Mouse (Mus musculus): ENCODE results near the gene Myl9. TPM values are rescaled to one million over a fixed set of nuclear protein-coding genes. Genes with fewer than 3 reads are reported as not detected.
A peak's percentile ranks its signal among the peaks of the same experiment; 100 is the strongest.

Myl9 gene
- polyA plus RNA-seq, 1 experiment from 2014 or later: 400 TPM

GRCm38 (mm10) chr2:156761521-156762278, 13.5 kb upstream of the Myl9 start:
- H3K9me3 ChIP-seq (ENCODE audit: control insufficient read depth, low read length): peaks cover 5% of the 10 kb centered on the region; the same call in 1 of the 2 replicates
- no peak overlapping the region for H3K4me3 ChIP-seq (ENCODE audit: low read length)
- no peak overlapping the region for H3K4me2 ChIP-seq (ENCODE audit: low read depth, low read length)
- H3K9ac ChIP-seq (ENCODE audit: low read length): no peak overlapping the region
- peaks cover 35% of the 10 kb centered on the region for H3K36me3 ChIP-seq (ENCODE audit: control insufficient read depth, insufficient read depth, low read length)
- H3K27ac ChIP-seq (ENCODE audit: low read length): peak overlapping the region; percentile 23
- ATAC-seq (ENCODE audit: low read depth): no peak
- peaks cover 4% of the 10 kb centered on the region; the same call in 1 of the 2 replicates for H3K4me1 ChIP-seq (replicated peaks; ENCODE audit: control insufficient read depth, insufficient read depth, low read length)
- H3K27me3 ChIP-seq (ENCODE audit: control insufficient read depth, insufficient read depth, low read depth, low read length): no peaks in the 10 kb centered on the region
- WGBS: 92% methylated on average over 17 of the region's 17 CpGs

DNA sequence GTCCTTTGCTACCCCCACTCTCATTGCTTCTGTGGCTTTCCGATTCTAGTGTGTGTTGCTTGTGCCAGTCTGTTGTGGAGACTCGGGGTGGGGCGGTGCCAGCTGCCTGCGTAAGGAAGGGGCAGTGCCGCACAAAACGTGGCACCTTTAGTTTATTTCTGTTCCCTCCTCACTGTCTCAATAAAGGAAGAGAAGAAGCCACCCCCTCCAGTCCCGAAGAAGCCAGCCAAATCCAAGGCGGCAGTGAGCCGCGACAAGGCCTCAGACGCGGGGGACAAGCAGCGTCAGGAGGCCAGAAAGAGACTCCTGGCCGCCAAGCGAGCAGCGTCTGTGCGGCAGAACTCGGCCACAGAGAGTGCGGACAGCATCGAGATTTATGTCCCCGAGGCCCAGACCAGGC, 12.7 kb upstream of the Myl9 start:
- no peak overlapping the region for H3K4me2 ChIP-seq (ENCODE audit: low read depth, low read length)
- H3K9me3 ChIP-seq (ENCODE audit: control insufficient read depth, low read length): peaks cover 5% of the 10 kb centered on the region; the same call in 1 of the 2 replicates
- 68% methylated on average over 21 of the region's 21 CpGs for WGBS
- H3K4me3 ChIP-seq (ENCODE audit: low read length): no peak overlapping the region
- no peaks in the 10 kb centered on the region for H3K27me3 ChIP-seq (ENCODE audit: control insufficient read depth, insufficient read depth, low read depth, low read length)
- ATAC-seq (ENCODE audit: low read depth): no peak
- peaks cover 4% of the 10 kb centered on the region; the same call in 1 of the 2 replicates for H3K4me1 ChIP-seq (replicated peaks; ENCODE audit: control insufficient read depth, insufficient read depth, low read length)
- peaks cover 27% of the 10 kb centered on the region for H3K36me3 ChIP-seq (ENCODE audit: control insufficient read depth, insufficient read depth, low read length)
- H3K9ac ChIP-seq (ENCODE audit: low read length): no peak overlapping the region
- peak overlapping the region; percentile 23 for H3K27ac ChIP-seq (ENCODE audit: low read length)

DNA sequence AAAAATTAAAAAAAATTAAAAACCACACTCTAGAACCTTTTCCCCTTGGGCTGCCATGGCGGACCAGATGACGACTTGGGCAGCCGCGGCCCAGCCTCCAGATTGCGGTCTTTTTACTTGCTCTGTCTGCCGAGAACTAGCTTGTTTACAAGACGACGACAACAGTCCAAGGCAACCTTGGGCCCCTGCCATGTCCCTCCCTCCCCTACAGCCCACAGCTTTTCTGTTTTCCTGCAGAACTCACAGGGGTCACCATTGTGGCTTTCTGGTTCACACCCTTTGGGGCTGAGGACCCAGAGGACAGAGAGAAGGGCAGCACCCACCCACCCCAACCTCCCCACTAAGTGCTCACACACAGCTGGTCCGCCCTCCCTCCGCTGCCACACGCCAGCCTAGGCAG, 12.1 kb upstream of the Myl9 start:
- H3K4me1 ChIP-seq (replicated peaks; ENCODE audit: control insufficient read depth, insufficient read depth, low read length): peaks cover 4% of the 10 kb centered on the region; the same call in 1 of the 2 replicates
- no peak overlapping the region for H3K4me2 ChIP-seq (ENCODE audit: low read depth, low read length)
- peaks cover 4% of the 10 kb centered on the region; the same call in 1 of the 2 replicates for H3K9me3 ChIP-seq (ENCODE audit: control insufficient read depth, low read length)
- no peak overlapping the region for H3K9ac ChIP-seq (ENCODE audit: low read length)
- peak; percentile 76 for ATAC-seq (ENCODE audit: low read depth)
- 51% methylated on average over 11 of the region's 11 CpGs for WGBS
- H3K4me3 ChIP-seq (ENCODE audit: low read length): no peak overlapping the region
- H3K27me3 ChIP-seq (ENCODE audit: control insufficient read depth, insufficient read depth, low read depth, low read length): no peaks in the 10 kb centered on the region
- H3K36me3 ChIP-seq (ENCODE audit: control insufficient read depth, insufficient read depth, low read length): peaks cover 21% of the 10 kb centered on the region
- H3K27ac ChIP-seq (ENCODE audit: low read length): peak overlapping the region; percentile 41

- ATAC-seq (ENCODE audit: low read depth): no peak
- Histone ChIP-seq H3K27ac (ENCODE audit: low read length) (no peak overlapping the region), H3K9me3 (ENCODE audit: control insufficient read depth, low read length) (no peaks in the 10 kb centered on the region), H3K4me2 (ENCODE audit: low read depth, low read length) (no peak overlapping the region), H3K36me3 (ENCODE audit: control insufficient read depth, insufficient read depth, low read length) (peaks cover 13% of the 10 kb centered on the region), H3K4me3 (ENCODE audit: low read length) (no peak overlapping the region), H3K9ac (ENCODE audit: low read length) (no peak overlapping the region), H3K4me1 (replicated peaks; ENCODE audit: control insufficient read depth, insufficient read depth, low read length) (peaks cover 4% of the 10 kb centered on the region; the same call in 1 of the 2 replicates), H3K27me3 (ENCODE audit: control insufficient read depth, insufficient read depth, low read depth, low read length) (no peaks in the 10 kb centered on the region)
- WGBS: 89% methylated on average over 10 of the region's 10 CpGs
These were observed 11.2 kb upstream of the Myl9 start for GRCm38 (mm10) chr2:156764022-156764421.

DNA sequence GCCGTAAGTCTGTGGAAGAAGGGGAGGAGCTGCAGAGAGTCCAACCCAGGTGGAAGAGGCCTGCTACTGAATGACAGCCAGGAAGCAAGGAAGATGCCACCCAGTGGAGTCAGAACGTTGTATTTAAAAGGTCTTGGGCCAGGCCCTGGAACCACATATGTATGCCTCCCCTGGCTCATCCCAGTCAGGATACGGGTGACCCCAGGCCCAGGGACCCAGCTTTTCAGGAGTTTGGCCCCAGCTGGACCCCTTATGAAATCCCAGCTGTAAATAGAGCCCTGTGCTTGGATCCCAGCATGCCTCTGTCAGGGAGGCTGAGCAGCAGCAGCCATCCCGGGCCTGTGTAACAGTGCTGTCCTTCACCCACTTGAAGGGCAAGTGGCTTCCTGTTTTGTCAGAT, 10.5 kb upstream of the Myl9 start:
- H3K27ac ChIP-seq (ENCODE audit: low read length): no peak overlapping the region
- peaks cover 13% of the 10 kb centered on the region for H3K36me3 ChIP-seq (ENCODE audit: control insufficient read depth, insufficient read depth, low read length)
- H3K9me3 ChIP-seq (ENCODE audit: control insufficient read depth, low read length): no peaks in the 10 kb centered on the region
- H3K27me3 ChIP-seq (ENCODE audit: control insufficient read depth, insufficient read depth, low read depth, low read length): no peaks in the 10 kb centered on the region
- no peak overlapping the region for H3K9ac ChIP-seq (ENCODE audit: low read length)
- no peak for ATAC-seq (ENCODE audit: low read depth)
- H3K4me3 ChIP-seq (ENCODE audit: low read length): no peak overlapping the region
- H3K4me1 ChIP-seq (replicated peaks; ENCODE audit: control insufficient read depth, insufficient read depth, low read length): peaks cover 4% of the 10 kb centered on the region; the same call in 1 of the 2 replicates
- WGBS: 55% methylated on average over 4 of the region's 4 CpGs
- H3K4me2 ChIP-seq (ENCODE audit: low read depth, low read length): no peak overlapping the region

GRCm38 (mm10) chr2:156765593-156765992, 9.6 kb upstream of the Myl9 start:
- H3K9me3 ChIP-seq (ENCODE audit: control insufficient read depth, low read length): no peaks in the 10 kb centered on the region
- peaks cover 13% of the 10 kb centered on the region for H3K36me3 ChIP-seq (ENCODE audit: control insufficient read depth, insufficient read depth, low read length)
- 55% methylated on average over 8 of the region's 8 CpGs for WGBS
- no peak overlapping the region for H3K4me3 ChIP-seq (ENCODE audit: low read length)
- no peak overlapping the region for H3K27ac ChIP-seq (ENCODE audit: low read length)
- H3K4me2 ChIP-seq (ENCODE audit: low read depth, low read length): no peak overlapping the region
- peaks cover 4% of the 10 kb centered on the region; the same call in 1 of the 2 replicates for H3K4me1 ChIP-seq (replicated peaks; ENCODE audit: control insufficient read depth, insufficient read depth, low read length)
- no peak overlapping the region for H3K9ac ChIP-seq (ENCODE audit: low read length)
- H3K27me3 ChIP-seq (ENCODE audit: control insufficient read depth, insufficient read depth, low read depth, low read length): no peaks in the 10 kb centered on the region
- ATAC-seq (ENCODE audit: low read depth): no peak

GRCm38 (mm10) chr2:156766227-156767019, 8.8 kb upstream of the Myl9 start:
- WGBS: 51% methylated on average over 10 of the region's 10 CpGs
- peaks cover 4% of the 10 kb centered on the region; the same call in 1 of the 2 replicates for H3K4me1 ChIP-seq (replicated peaks; ENCODE audit: control insufficient read depth, insufficient read depth, low read length)
- no peak overlapping the region for H3K9ac ChIP-seq (ENCODE audit: low read length)
- H3K9me3 ChIP-seq (ENCODE audit: control insufficient read depth, low read length): no peaks in the 10 kb centered on the region
- no peak for ATAC-seq (ENCODE audit: low read depth)
- no peak overlapping the region for H3K4me2 ChIP-seq (ENCODE audit: low read depth, low read length)
- no peak overlapping the region for H3K4me3 ChIP-seq (ENCODE audit: low read length)
- H3K27me3 ChIP-seq (ENCODE audit: control insufficient read depth, insufficient read depth, low read depth, low read length): no peaks in the 10 kb centered on the region
- peaks cover 9% of the 10 kb centered on the region for H3K36me3 ChIP-seq (ENCODE audit: control insufficient read depth, insufficient read depth, low read length)
- H3K27ac ChIP-seq (ENCODE audit: low read length): no peak overlapping the region

GRCm38 (mm10) chr2:156767108-156767507, 8.1 kb upstream of the Myl9 start:
- Histone ChIP-seq H3K4me2 (ENCODE audit: low read depth, low read length) (no peak overlapping the region), H3K4me3 (ENCODE audit: low read length) (no peak overlapping the region), H3K9me3 (ENCODE audit: control insufficient read depth, low read length) (no peaks in the 10 kb centered on the region), H3K9ac (ENCODE audit: low read length) (no peak overlapping the region), H3K27ac (ENCODE audit: low read length) (no peak overlapping the region), H3K4me1 (replicated peaks; ENCODE audit: control insufficient read depth, insufficient read depth, low read length) (peaks cover 4% of the 10 kb centered on the region; the same call in 1 of the 2 replicates), H3K27me3 (ENCODE audit: control insufficient read depth, insufficient read depth, low read depth, low read length) (no peaks in the 10 kb centered on the region), H3K36me3 (ENCODE audit: control insufficient read depth, insufficient read depth, low read length) (0 out of 2 replicates have a peak, but pooled peaks cover 2% of the 10 kb centered on the region)
- WGBS: 61% methylated on average over 5 of the region's 5 CpGs
- ATAC-seq (ENCODE audit: low read depth): no peak

- H3K36me3 ChIP-seq (ENCODE audit: control insufficient read depth, insufficient read depth, low read length): no peaks in the 10 kb centered on the region
- H3K27ac ChIP-seq (ENCODE audit: low read length): no peak overlapping the region
- H3K4me2 ChIP-seq (ENCODE audit: low read depth, low read length): no peak overlapping the region
- H3K27me3 ChIP-seq (ENCODE audit: control insufficient read depth, insufficient read depth, low read depth, low read length): no peaks in the 10 kb centered on the region
- WGBS: 52% methylated on average over 12 of the region's 12 CpGs
- no peaks in the 10 kb centered on the region for H3K9me3 ChIP-seq (ENCODE audit: control insufficient read depth, low read length)
- H3K9ac ChIP-seq (ENCODE audit: low read length): no peak overlapping the region
- no peak overlapping the region for H3K4me3 ChIP-seq (ENCODE audit: low read length)
- H3K4me1 ChIP-seq (replicated peaks; ENCODE audit: control insufficient read depth, insufficient read depth, low read length): peaks cover under 1% of the 10 kb centered on the region; the same call in 1 of the 2 replicates
- no peak for ATAC-seq (ENCODE audit: low read depth)
These were observed 5.9 kb upstream of the Myl9 start for GRCm38 (mm10) chr2:156769274-156769673.

Data from lung, embryonic 16.5 days (tissue).